Mouse (Mus musculus) effector memory CD4-positive, alpha-beta T cell, adult 5 months (primary cell): ENCODE measurements around the gene Dnaja3. TPM values are rescaled to one million over a fixed set of nuclear protein-coding genes. Genes with fewer than 3 reads are reported as not detected.

Experiments
- polyA plus RNA-seq: library from polyadenylated mRNA; unstranded; fragments of 100-300 nt; shearing (Covaris generic); gene quantifications from one replicate; pipeline ENCODE4 v1.2.1, GENCODE M21; 2017

The Dnaja3 gene
- polyA plus RNA-seq, result 33.5 TPM

DNA sequence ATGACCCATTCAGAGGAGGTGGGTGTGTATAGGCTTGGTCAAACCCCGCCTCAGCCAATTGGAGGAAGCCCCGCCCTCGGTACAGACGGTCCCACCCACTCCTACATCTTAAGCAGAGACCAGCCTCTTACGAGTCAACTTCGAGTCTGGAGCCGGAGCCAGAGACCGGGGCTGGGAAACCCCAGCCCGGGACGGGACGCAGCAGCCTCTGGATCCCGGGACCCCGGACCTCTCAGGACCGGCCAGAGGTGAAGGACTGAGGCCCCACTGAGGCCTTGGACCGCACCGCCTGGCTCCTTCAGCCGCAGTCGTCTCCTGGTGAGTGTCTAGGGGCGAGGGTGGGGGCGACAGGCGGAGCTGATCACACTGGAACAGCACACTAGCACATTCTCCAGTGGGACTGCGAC, at the start of gene Dnaja3, which contains the start of gene Vasn:
Gene Dnaja3 (plus strand): TSS at position 159 of the 407 bp plus-strand sequence.
Gene Vasn (plus strand): TSS at position 111 of the 407 bp plus-strand sequence.

DNA sequence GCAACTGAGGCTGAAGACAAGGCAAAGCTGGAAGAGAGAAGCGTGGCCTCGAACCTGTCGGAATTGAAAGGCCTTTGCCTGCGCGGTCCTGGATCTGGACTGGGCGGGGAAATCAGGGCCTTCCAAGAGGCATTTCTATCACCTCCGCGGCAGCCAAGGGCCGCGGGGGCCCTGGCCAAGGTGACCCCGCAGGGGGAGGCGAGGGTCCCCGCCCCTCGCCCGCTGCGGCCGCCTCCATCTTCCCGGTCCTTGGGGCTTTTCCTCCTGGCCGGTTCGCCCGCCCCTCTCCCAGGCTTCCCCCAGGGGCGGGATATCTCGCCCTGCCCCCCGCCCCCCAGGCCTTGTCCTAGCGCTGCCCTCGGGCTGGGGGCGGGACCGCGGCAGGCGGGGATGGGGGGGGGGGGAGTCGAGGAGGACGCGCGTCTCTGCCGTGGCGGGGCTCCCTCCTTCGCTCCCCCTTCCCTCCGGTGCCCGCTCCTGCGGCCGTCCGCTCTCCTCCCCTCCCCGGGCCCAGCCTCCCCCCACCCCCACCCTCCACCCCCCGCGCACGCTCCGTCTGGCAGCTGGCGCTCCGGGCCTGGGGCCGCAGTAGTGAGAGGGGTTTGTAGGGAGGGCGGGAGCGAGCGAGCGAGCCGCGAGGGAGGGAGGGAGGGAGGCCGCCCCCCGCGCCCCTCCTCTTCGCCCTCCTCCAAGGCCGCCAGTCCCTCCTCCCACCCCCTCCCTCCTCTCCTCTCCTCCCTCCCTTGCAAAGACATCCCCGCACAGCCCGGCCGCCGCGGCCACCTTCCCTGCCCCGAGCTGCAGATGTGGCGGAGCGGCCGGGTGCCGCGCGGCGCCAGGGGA, 45.6 kb upstream of the Dnaja3 start, which contains the start of gene Glis2:
Gene Glis2 (plus strand): TSS at position 743 of the 843 bp plus-strand sequence.

DNA sequence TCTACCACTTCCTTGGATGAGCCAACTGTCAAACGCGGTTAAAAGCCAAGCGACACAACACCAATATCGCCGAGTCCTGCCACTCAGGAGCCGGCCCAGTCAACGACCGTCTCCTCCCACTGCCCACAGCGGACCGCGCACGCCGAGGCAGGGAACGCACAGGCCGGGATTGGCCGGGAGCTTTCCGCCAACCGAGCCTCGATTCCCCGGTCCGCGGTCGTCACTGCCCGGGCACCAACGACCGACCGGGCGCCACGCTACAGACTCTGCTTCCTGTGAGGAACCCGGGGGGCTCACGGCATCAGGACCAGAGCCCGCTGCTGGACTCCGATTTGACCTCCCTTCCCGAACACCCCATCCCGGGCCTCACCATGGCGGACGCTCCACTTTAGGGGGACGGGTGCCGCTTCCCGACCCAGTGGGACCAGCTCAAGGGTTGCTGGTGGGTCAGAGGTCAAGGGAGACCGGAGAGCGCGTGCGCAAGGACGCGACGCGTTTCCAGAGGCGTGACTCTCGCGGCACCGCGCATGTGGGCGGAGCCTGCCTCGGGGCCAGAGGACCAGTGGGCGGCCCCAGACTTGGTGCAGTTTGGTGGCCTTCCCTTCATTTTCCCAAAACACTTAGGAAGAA, 15.2 kb upstream of the Dnaja3 start, which contains the start of gene Pam16:
Gene Pam16 (minus strand): TSS at position 508 of the 630 bp plus-strand sequence.

DNA sequence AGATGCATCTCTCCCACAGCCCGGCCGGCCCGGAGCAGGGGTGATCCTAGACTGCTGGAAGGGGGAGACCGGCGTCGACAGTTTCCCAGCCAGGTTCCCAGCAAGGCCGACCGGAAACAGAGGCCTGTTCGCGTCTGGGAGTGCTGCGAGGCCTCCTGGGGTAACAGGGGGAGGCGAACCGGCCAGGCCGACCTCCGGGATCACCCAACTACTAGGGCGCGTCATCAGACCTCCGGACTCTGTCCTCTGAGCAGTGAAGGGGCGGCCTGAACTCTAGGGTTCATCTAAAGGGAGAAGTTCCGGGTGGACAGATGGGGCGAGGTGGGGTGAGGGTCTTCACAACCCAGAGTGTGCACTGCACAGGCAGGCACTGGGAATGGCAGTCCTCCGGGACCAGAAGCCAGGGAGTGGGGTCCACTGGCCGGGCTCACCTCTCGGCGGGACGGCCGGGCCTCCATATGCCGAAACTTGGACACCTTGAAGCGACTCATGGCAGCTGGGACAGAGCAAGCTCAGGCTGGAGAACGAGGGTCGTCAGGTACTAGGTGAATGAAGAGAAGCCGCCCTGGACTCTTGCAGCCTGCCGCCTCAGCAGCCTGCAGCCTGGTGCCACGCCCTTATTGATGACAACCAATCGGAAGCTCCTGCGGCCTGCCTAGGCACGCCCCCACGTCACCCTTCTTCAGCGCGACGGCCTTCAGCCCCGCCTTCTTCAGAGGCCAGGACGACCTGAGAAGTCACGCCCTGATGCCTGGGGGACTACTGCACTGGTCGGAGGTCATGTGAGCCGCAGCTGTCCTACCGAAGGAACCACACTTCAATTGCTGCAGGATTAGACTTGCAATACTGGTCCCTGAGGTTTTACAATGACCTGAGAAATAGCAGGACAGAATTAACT, 39.6 kb downstream of the Dnaja3 start, which contains the start of gene Coro7:
Gene Coro7 (minus strand): TSS at position 657 of the 898 bp plus-strand sequence.

DNA sequence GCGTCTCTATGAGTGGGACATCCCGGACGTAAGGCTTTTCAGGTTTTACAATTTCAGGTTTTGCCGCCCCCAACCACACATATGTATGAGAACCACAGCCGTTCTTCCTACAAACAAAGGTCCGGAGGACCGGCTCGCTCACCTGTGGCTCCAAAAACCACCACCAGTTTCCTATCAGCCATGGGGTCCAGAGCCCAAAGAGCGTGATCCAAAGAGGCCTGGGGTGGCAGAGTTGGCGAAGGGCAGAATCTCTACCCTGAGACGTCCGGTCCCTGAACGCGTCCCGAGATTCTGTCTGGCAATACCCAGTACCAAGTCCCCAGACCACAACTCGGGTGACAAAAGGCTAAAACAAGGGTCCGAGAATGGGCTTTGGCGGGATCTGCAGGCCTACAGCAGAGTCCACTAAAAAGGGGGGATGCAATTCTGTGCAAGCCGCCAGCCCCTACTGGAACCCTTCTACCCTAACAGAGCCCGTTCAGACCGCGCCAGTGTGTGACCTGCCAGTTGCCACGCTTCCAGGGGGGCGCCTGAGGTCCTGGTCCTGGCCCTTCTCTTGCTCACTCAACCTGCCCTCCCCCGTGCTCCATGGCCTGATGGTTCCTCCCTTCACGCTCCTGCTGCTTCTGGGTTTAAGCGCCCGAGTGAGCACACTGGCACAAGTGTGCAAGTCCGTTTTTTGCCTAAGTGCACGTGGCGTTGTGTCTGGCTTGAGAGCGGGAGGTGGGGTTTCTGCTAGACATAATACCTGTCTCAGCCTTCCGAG, 79.1 kb downstream of the Dnaja3 start, which contains the start of gene Nmral1:
Gene Nmral1 (minus strand): TSS at position 604 of the 766 bp plus-strand sequence.

DNA sequence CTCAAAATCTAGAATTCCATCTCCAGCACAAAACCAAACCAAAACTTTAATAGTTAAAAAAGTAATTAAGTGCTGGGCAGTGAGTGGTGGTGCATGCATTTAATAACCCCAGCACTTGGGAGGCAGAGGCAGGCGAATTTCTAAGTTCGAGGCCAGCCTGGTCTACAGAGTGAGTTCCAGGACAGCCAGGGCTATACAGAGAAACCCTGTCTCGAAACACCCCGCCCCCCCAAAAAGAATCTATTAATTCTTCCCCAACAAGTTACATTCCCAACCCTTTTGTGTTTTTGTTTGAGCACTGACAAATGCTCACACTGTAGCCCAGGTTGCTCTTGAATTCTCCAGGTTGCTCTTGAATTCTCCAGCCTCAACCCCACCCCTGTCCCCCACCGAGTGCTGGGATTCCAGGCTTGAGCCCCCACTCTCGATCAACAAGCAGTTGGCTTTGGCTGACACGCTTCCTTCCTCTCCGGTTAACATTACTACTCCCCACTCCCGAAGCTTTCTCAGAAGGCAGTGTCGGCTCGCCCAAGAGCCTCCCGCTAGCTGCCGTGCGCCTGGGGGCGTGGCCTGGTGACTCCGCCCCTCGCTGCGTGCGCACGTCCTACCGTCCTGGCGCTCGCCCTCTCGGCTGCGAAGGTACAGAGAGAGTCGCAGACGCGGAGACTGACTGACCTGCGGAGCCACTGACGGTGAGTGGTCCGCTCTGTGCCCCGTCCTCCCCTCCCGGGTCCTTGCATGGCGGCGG, 86.2 kb downstream of the Dnaja3 start, which contains the start of gene Hmox2:
Gene Hmox2 (plus strand): TSS at position 582 of the 748 bp plus-strand sequence.

Other genes starting within 250 kb of the Dnaja3 start
- gene Adcy9, start 219.5 kb upstream of the Dnaja3 start, polyA plus RNA-seq, result 0.87 TPM
- gene Srl, start 98.2 kb upstream of the Dnaja3 start, polyA plus RNA-seq, result not detected
- 1.0 TPM for gene Tfap4, start 80.1 kb upstream of the Dnaja3 start, polyA plus RNA-seq
- gene Glis2, start 45.3 kb upstream of the Dnaja3 start, polyA plus RNA-seq, result 0.17 TPM
- gene Pam16, start 15.0 kb upstream of the Dnaja3 start, polyA plus RNA-seq, result 9.7 TPM
- gene Vasn, start within 50 bp of the Dnaja3 start, polyA plus RNA-seq, result 0.65 TPM
- gene Coro7, start 39.8 kb downstream of the Dnaja3 start, polyA plus RNA-seq, result 103 TPM
- 2.7 TPM for gene Nmral1, start 79.4 kb downstream of the Dnaja3 start, polyA plus RNA-seq
- gene Hmox2, start 86.4 kb downstream of the Dnaja3 start, polyA plus RNA-seq, result 47.4 TPM
- gene Cdip1, start 150.3 kb downstream of the Dnaja3 start, polyA plus RNA-seq, result 73.7 TPM
- 0.31 TPM for gene 4930562C15Rik, start 195.4 kb downstream of the Dnaja3 start, polyA plus RNA-seq
- gene Ubald1, start 240.3 kb downstream of the Dnaja3 start, polyA plus RNA-seq, result 119 TPM
- gene Mgrn1, start 246.3 kb downstream of the Dnaja3 start, polyA plus RNA-seq, result 61.7 TPM